Mouse (Mus musculus): ENCODE results near the gene Gm20741.

DNA sequence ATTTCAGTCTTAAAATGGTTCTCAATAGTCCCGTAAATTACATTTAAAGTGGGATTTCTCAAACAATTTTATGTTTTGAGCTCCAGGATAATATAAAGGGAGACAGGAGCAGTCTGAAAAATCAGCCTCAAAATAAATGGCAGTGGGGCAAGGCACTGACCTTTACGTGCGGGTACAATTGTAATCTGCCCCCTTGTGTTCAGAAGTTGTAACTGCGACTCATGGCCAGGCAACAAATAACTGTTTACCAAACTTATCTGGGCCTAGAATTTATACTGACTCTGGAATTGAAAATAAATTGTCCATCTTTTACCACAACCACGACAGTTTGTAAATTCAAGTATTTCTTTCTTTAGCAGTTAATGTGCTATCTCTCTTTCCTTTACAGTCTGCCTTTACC lies 39.4 kb upstream of the Gm20741 start:
- TF ChIP-seq CTCF (IDR thresholded peaks at IDR 0.05; ENCODE audit: low read depth): peak; percentile 64
- no peak for TF ChIP-seq EP300 (IDR thresholded peaks at IDR 0.05; ENCODE audit: low read depth)

Measured in heart, postnatal 0 days (tissue).